Mouse (Mus musculus) spleen, adult 12 weeks (tissue): ENCODE results near the gene Slc29a3.
"Not testable (repeated sequence)": the region's sequence is repeated elsewhere in the genome, so short reads cannot be mapped to it uniquely, and the experiment has no call there.

Source experiments
- DNase-seq: peaks from one replicate; pipeline ENCODE4 v3.0.0; 2022; ENCODE audit warnings: low spot score

The Slc29a3 gene

GRCm38 (mm10) chr10:60767400-60767799 lies 14.8 kb upstream of the Slc29a3 start:
- DNase-seq = no peak

- no peak for DNase-seq
Measured at GRCm38 (mm10) chr10:60762126-60762525, 9.5 kb upstream of the Slc29a3 start.

- peak; percentile 68 for DNase-seq
Measured at GRCm38 (mm10) chr10:60760377-60760776, 7.8 kb upstream of the Slc29a3 start.

GRCm38 (mm10) chr10:60756992-60757391 lies 4.4 kb upstream of the Slc29a3 start:
- no peak for DNase-seq

GRCm38 (mm10) chr10:60756146-60756545 lies 3.6 kb upstream of the Slc29a3 start:
- DNase-seq = no peak

GRCm38 (mm10) chr10:60753941-60754340 lies 1.3 kb upstream of the Slc29a3 start:
- no peak for DNase-seq

- no peak for DNase-seq
Measured at GRCm38 (mm10) chr10:60753261-60753660, 667 bp upstream of the Slc29a3 start.

GRCm38 (mm10) chr10:60747667-60748212 lies 4.9 kb downstream of the Slc29a3 start:
- DNase-seq = no peak

- DNase-seq = no peak
Measured at GRCm38 (mm10) chr10:60746512-60746911, 6.1 kb downstream of the Slc29a3 start.

GRCm38 (mm10) chr10:60744543-60745290 lies 7.9 kb downstream of the Slc29a3 start:
- DNase-seq = no peak

- no peak for DNase-seq
Measured at GRCm38 (mm10) chr10:60743681-60744080, 8.9 kb downstream of the Slc29a3 start.

GRCm38 (mm10) chr10:60742942-60743341 lies 9.7 kb downstream of the Slc29a3 start:
- no peak for DNase-seq

- not testable (repeated sequence) for DNase-seq
Measured at GRCm38 (mm10) chr10:60742296-60742695, 10.3 kb downstream of the Slc29a3 start.

GRCm38 (mm10) chr10:60741435-60741834 lies 11.2 kb downstream of the Slc29a3 start:
- DNase-seq = no peak

- DNase-seq = no peak
Measured at GRCm38 (mm10) chr10:60739619-60740363, 12.8 kb downstream of the Slc29a3 start.

- DNase-seq = no peak
Measured at GRCm38 (mm10) chr10:60737886-60738640, 14.5 kb downstream of the Slc29a3 start.

- no peak for DNase-seq
Measured at GRCm38 (mm10) chr10:60737169-60737728, 15.3 kb downstream of the Slc29a3 start.

- DNase-seq = no peak
Measured at GRCm38 (mm10) chr10:60735737-60736136, 16.9 kb downstream of the Slc29a3 start.

- DNase-seq = no peak
Measured at GRCm38 (mm10) chr10:60733471-60733870, 19.1 kb downstream of the Slc29a3 start.

- DNase-seq = no peak
Measured at GRCm38 (mm10) chr10:60732397-60732861, 20.2 kb downstream of the Slc29a3 start.

GRCm38 (mm10) chr10:60731742-60732141 lies 20.9 kb downstream of the Slc29a3 start:
- DNase-seq = no peak

- no peak for DNase-seq
Measured at GRCm38 (mm10) chr10:60727301-60727700, 25.3 kb downstream of the Slc29a3 start.
